Mouse (Mus musculus) heart, postnatal 36 days (tissue): Measurements from ENCODE around the gene Lrrc28. TPM values are rescaled to one million over a fixed set of nuclear protein-coding genes. Genes with fewer than 3 reads are reported as not detected.

Experiments used
- DNase-seq, 2 experiments: peaks; one replicate each; pipeline ENCODE4 v3.0.0; 2021 to 2022
- intact Hi-C: fragments of 180-260 bp; cut with DNase I; formaldehyde crosslinking; loops from one replicate; pipeline ENCODE4 v1.15.1; 2025
- total RNA-seq, 2 experiments: library from RNA; stranded (reverse); gene quantifications; 2 replicates each; pipeline ENCODE4 v1.2.3; 2021

The Lrrc28 gene
- total RNA-seq, 2 experiments from 2014 or later = 16.8 to 17.3 TPM

DNA sequence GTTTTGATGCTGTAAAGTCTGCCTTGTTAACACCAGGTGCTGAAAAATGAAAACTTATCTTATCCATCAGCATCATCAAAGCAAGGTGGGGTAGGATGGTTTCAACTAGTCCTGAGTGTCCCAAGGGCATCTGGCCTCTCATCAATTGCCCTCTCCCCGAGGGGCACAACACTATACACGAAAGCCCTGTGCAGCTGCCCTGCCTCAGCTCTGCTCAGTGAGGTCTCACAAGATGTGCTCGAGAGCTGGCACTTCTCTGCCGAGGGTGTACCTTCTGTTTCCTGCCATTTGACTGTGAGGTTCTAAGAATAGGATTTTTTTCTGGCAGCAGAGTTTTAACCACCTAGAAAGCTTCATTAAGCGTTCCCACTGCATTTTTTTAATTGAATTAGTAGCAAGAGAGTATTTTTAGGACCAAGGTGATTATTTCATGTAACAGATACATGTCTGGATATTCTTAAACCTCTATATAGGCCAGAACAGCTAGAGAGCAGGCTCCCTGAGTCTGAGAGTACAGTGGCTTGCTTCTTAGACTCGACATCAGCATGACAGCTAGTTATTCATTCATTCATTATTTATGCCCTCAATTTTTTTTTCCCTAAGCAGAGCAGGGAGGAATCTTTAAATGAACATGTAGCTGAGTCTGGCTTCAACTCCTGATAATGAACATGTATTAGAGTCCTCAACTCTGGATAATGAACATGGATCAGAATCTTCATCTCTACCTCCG, 141.6 kb downstream of the Lrrc28 start:
- intact Hi-C loops = no loop called here
- no peak for DNase-seq

DNA sequence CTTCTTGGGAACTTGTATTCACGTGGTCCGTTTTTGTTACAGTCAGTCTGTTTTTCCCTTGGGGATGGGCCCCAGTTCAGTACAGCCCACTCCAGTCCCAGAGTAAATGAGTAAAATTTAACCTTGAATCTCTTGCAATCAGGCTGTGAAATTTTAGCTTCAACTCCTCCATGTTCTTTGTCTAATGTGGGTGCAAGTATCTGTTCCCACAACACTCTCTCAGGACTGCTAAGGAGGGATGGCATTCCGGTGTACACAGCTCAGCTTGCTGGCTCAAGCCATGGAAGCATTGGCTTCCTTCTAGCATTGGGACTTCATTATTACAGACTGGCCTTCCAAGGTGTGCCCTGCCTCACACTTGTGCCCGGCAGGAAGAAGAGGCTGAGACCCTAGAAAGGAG, 142.4 kb downstream of the Lrrc28 start:
- intact Hi-C loops = no loop called here
- no peak for DNase-seq

DNA sequence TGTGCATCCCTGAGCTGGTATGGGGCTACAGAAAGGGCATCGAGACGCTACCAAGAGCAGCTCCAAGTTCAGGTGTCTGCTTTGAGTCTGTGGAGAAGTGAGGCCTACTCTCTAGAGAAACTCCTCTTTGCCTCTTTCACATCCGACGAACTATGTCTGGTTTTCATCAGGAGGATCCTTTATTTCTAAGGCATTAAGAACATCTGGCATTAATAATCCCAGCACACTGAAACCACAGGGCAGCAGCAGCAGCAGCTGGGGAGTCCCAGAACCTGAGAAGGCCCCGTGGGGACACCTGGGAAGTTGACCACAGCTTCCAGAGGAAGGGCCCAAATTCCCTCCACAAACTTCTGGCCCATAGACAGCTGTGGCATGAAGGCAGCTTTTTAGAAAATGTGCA, 144.2 kb downstream of the Lrrc28 start:
- intact Hi-C loops = no loop called here
- DNase-seq = no peak

DNA sequence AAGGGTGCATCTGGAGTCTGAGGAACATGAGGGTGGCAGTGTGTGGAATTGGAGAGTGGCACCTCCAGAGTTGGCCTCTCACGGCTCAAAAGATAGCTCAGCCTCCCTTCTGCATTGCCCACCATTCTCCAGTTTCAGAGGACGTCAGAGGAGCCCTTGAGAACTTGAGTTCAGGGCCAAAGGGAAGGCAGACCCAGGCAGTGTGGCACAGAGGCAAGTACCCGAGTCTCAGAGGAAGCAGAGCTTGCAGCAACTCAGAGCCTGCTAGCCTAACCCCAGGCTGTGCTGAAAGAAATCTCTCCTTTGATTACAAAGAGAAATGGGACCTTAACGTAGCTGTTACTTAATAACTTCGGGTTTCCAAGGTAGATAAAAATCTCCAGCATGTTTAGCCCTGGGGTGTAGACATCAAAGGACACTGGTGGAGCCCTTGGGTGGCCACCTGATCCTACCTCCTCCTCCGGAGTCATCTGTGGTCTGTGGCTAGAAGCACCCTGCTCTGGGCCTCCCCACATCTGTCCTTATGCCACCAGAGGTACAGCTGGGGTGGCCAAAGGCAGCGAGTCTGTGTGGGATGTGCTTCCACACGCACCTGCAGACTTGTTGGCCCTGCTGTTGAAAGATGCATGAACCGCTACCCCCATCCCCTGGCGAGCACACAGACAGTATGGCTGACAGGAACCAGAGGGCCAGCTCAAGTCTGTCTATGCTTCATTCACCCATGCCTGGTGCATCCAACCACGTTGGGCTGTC, 144.8 kb downstream of the Lrrc28 start:
- intact Hi-C loops = no loop called here

GRCm38 (mm10) chr7:67499516-67499915, 145.6 kb downstream of the Lrrc28 start:
- peak; percentile 63 to 74 for DNase-seq
- intact Hi-C loops = no loop called here

More for the DNA sequence above, 144.8 kb downstream of the Lrrc28 start:
- DNase-seq = no peak

GRCm38 (mm10) chr7:67493795-67494687, 151.0 kb downstream of the Lrrc28 start:
- intact Hi-C loops = no loop called here
- DNase-seq = no peak

DNA sequence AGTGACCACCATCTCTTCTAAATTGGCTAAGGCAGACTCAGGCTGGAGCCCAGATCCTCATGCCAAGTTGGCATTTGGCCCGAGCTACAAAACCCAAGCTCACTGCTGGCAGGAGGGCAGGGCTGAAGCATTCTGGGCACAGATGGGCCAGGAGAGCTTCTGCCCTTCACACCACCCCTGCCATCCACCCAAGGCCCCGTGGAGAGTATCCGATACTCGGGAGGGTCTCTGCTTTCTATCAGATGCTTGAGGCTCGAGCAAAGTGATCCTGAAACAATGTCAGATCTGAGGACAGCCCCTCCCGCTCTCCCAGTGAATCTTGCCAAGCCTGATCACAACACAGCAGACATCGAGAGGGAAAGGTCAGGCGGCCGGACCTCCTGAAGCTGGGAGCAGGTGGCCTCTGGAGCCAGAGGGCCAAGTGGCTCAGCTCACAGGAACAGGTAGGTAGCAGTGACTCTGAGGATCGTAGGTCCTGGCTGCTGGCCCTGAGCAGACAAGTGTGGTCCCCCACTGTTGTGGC, 157.1 kb downstream of the Lrrc28 start:
- intact Hi-C loops = no loop called here
- peak; percentile 73 to 77 for DNase-seq

DNA sequence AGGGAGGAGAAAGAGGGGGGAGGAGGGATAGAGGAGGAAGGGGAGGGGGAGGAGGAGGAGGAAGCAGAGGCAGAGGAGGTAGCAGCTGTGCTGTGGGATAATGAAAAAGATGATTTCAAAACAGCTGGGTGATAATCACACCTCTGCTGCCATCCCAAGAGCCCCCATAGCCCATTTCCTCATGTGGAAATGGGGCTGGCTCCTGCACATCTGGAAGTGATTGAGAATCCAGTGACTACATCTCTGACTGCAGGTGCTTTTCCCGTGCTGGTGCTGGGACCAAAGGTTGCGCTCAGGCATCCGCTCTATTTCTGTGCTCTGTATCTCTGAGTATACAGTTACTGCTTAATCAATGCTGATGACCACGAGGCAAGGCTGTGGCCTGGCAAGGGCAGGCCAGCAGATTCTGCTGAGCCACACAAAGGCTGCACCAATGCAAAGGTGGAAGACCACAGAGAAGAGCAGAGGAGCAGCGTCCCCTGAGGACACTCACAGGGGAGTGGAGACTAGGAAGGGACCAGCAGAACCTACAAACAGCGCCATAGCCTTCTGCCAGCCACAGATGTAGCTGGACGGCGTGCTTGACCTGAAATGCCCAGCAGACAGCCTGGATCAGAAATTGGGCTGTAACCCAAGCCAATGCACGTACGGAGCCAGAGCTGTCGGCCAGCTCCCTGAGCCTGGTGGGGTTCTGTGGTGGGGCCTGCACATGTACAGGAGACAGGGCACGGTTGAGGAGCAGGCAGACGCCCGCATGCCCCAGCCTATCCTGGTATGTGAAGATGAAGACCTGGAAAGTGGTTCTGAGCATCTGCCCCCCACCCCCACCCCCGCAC, 157.9 kb downstream of the Lrrc28 start:
- intact Hi-C loops = no loop called here

GRCm38 (mm10) chr7:67486417-67486816, 158.7 kb downstream of the Lrrc28 start:
- intact Hi-C loops = no loop called here
- no peak for DNase-seq

More for the DNA sequence above, 157.9 kb downstream of the Lrrc28 start:
- no peak for DNase-seq

DNA sequence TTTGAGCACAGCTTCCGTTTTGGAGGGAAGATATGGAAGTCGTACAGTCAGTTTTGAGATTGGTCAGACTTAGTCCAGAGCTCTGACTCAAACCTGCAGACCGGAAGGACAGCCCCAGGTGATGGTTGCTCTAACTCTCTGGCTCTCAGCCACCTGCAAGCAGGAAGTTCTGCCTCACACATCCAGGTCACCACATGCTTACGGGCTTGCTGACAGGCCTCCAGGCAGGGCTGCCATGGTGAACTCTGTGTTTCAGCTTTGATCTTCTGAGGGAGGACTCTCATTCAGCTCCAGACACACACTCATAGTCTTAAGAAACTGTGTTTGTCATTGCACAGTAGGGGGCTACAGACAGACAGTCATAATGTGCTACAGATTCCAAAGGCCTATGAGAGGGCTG, 161.4 kb downstream of the Lrrc28 start:
- DNase-seq = no peak
- intact Hi-C loops = no loop called here

GRCm38 (mm10) chr7:67479576-67480413, 165.3 kb downstream of the Lrrc28 start:
- DNase-seq = peak; percentile 45 to 61
- intact Hi-C loops = no loop called here

GRCm38 (mm10) chr7:67479168-67479567, 165.9 kb downstream of the Lrrc28 start:
- intact Hi-C loops = no loop called here
- DNase-seq = no peak

DNA sequence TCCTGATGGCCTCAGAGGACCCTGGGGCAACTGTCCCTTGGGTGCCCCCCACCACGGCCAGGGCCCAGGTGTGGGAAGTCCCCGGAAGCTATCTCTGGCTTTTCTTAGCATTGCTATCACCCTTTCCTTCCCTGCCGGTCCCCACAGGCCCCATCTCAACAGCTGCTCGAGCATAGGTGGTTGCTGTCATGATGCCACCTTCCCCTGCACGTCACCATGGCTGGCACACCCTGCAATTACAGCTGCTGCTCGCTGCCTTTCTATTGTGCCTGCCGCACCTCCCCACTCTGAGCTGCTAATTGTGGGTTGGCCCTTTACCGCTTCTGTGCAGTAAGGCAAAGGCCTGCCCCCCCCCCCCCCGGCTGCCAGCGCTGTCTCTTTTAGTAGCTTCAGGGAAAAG, 167.1 kb downstream of the Lrrc28 start:
- DNase-seq = no peak
- intact Hi-C loops = no loop called here

GRCm38 (mm10) chr7:67471295-67471694, 173.8 kb downstream of the Lrrc28 start:
- intact Hi-C loops = no loop called here
- DNase-seq = peak; percentile 65 to 66

- intact Hi-C loops = loop anchor here (5.0 kb wide), 1 partner anchor 48 kb away; no protein-coding TSS in a partner anchor
- DNase-seq = no peak
These were observed 176.2 kb downstream of the Lrrc28 start for GRCm38 (mm10) chr7:67468802-67469408.

DNA sequence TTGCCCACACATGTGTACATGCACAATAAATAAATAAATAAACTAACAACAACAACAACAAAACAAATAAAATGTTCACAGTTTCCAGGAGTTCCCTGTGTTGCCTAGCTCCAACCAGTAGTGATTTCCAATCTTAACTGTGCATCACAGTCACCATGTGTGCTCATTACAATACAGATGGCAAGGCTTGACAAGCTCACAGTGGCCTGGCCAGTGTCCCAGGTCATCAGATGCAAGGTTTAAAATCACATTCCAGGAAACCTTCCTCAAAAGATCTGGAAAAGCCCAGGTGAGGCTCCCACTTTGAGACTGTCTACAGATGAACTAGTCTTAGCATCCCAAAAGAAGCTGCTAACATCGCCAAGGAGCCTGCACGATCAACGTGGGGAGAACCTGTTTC, 176.9 kb downstream of the Lrrc28 start:
- DNase-seq = no peak
- intact Hi-C loops = loop anchor here (5.0 kb wide), 1 partner anchor 49 kb away; no protein-coding TSS in a partner anchor

- DNase-seq = no peak
- intact Hi-C loops = loop anchor here (5.0 kb wide), 1 partner anchor 51 kb away; no protein-coding TSS in a partner anchor
These were observed 178.7 kb downstream of the Lrrc28 start for GRCm38 (mm10) chr7:67466322-67466721.

DNA sequence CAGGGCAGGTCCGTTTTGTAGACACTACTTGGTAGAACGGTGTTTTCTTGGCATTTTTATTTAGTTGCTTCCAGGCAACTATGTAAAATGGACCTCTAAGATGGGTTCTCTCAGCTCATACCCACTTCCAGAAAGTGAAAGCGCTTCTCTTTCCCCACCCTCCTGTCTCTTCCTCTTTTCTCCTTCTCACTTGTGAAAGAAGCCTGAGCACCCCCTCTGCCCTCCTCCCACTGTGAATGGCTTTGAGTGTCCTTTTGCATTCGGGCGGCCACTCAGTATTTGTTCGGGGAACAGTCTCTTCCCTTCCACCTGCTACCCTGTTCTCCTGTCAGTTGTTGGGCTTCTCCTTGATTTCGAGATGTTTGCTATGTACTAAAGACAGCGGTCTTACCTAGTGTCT, 180.4 kb downstream of the Lrrc28 start:
- intact Hi-C loops = loop anchor here (5.0 kb wide), 1 partner anchor 53 kb away; no protein-coding TSS in a partner anchor
- no peak for DNase-seq
